Mouse (Mus musculus) myocyte (in vitro differentiated cells): ENCODE data around the gene Gigyf1. TPM values are rescaled to one million over a fixed set of nuclear protein-coding genes. Genes with fewer than 3 reads are reported as not detected.

Source experiments
- H3K27me3 ChIP-seq: one replicate; pipeline ENCODE4 v1.6.1; 2011; ENCODE audit not compliant: control insufficient read depth, insufficient read depth, insufficient read length
- H3K36me3 ChIP-seq: one replicate; pipeline ENCODE4 v1.6.1; 2011; ENCODE audit not compliant: control insufficient read depth, insufficient read depth
- H3K4me2 ChIP-seq: one replicate; pipeline ENCODE4 v1.6.1; 2011; ENCODE audit warnings: low read depth, control low read depth
- H3K4me3 ChIP-seq: one replicate; pipeline ENCODE4 v1.5.1; 2011; ENCODE audit warnings: mild to moderate bottlenecking, control low read depth, moderate library complexity
- H3K79me2 ChIP-seq: one replicate; pipeline ENCODE4 v1.6.1; 2011; ENCODE audit not compliant: control insufficient read depth, insufficient read depth
- H3ac ChIP-seq: one replicate; pipeline ENCODE4 v1.6.1; 2011; ENCODE audit not compliant: control insufficient read depth, insufficient read length
- CEBPB ChIP-seq: IDR thresholded peaks from 2 replicates; pipeline ENCODE4 v1.6.1; 2011; ENCODE audit warnings: mild to moderate bottlenecking, moderate library complexity; ENCODE audit not compliant: poor library complexity, insufficient read depth, severe bottlenecking
- E2F4 ChIP-seq: IDR thresholded peaks from one replicate; pipeline ENCODE4 v1.6.1; 2011; ENCODE audit warnings: mild to moderate bottlenecking, control low read depth, moderate library complexity; ENCODE audit not compliant: insufficient read depth
- MAX ChIP-seq: IDR thresholded peaks from one replicate; pipeline ENCODE4 v1.6.1; 2011; ENCODE audit warnings: low read depth, mild to moderate bottlenecking, control low read depth
- MYOD1 ChIP-seq, 3 experiments: IDR thresholded peaks; one replicate each; pipeline ENCODE4 v1.6.1; 2011; ENCODE audit warnings: control low read depth in 2 of 3, low read depth in 2 of 3, mild to moderate bottlenecking in 2 of 3, moderate library complexity in 1 of 3; ENCODE audit not compliant: insufficient read length in 2 of 3, control insufficient read depth in 1 of 3
- MYOG ChIP-seq, 3 experiments: IDR thresholded peaks; one replicate each; pipeline ENCODE4 v1.6.1; 2011; ENCODE audit warnings: control low read depth in 2 of 3, low read depth in 2 of 3, mild to moderate bottlenecking in 2 of 3; ENCODE audit not compliant: insufficient read length in 2 of 3, control insufficient read depth in 1 of 3, insufficient read depth in 1 of 3
- POLR2A ChIP-seq: IDR thresholded peaks from one replicate; pipeline ENCODE4 v1.6.1; 2011; ENCODE audit warnings: low read depth, mild to moderate bottlenecking, control low read depth, moderate library complexity; ENCODE audit not compliant: insufficient read length
- POLR2AphosphoS2 ChIP-seq: IDR thresholded peaks from one replicate; pipeline ENCODE4 v1.6.1; 2011; ENCODE audit warnings: low read depth, control low read depth; ENCODE audit not compliant: insufficient read length
- REST ChIP-seq: IDR thresholded peaks from one replicate; pipeline ENCODE4 v1.6.1; 2011; ENCODE audit warnings: mild to moderate bottlenecking, control low read depth, moderate library complexity; ENCODE audit not compliant: insufficient read depth, insufficient read length
- SRF ChIP-seq: IDR thresholded peaks from one replicate; pipeline ENCODE4 v1.6.1; 2011; ENCODE audit warnings: low read depth; ENCODE audit not compliant: control insufficient read depth, insufficient read length
- TCF12 ChIP-seq: IDR thresholded peaks from one replicate; pipeline ENCODE4 v1.6.1; 2011; ENCODE audit warnings: mild to moderate bottlenecking, control low read depth; ENCODE audit not compliant: poor library complexity, insufficient read depth, severe bottlenecking
- TCF3 ChIP-seq: IDR thresholded peaks from one replicate; pipeline ENCODE4 v1.6.1; 2011; ENCODE audit warnings: low read depth, control low read depth; ENCODE audit not compliant: insufficient read length
- USF1 ChIP-seq: IDR thresholded peaks from one replicate; pipeline ENCODE4 v1.6.1; 2011; ENCODE audit warnings: low read depth, mild to moderate bottlenecking, control low read depth, moderate library complexity
- polyA plus RNA-seq: library from polyadenylated mRNA; unstranded; fragments of >200 nt; fragmentation: generic; extraction: Trizol; gene quantifications from one replicate; pipeline ENCODE4 v1.2.1, GENCODE M21; 2012; ENCODE audit warnings: missing spikeins

Gigyf1 gene
- polyA plus RNA-seq, 1 experiment: 9.6 TPM

DNA sequence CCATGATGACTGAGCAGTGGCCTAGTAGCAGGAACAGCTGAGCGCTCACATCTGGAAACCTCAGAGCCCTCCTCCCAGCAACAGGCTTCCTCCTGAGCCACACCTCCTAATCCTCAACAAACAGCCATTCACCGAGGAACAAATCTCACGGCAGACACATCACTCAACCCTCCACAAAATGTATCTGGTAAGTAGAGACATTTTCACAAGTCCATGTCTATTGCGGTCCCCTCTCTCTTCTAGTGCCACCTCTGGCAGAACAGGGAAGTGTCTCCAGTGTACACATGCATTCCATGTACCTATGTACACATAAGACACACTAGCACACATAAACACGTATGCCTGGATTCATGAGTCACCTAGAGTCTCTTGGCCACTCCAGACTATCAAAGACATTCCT, 32.8 kb downstream of the Gigyf1 start:
- no peaks in the 10 kb centered on the region for H3K79me2 ChIP-seq
- H3K4me2 ChIP-seq: no peak overlapping the region
- no peak for TF ChIP-seq POLR2AphosphoS2
- no peak for TF ChIP-seq TCF12
- TF ChIP-seq SRF: no peak
- no peak for TF ChIP-seq MAX
- TF ChIP-seq POLR2A: no peak
- TF ChIP-seq E2F4: no peak
- no peak for TF ChIP-seq MYOG (IDR thresholded peaks at IDR 0.05; ENCODE audit: control insufficient read depth in 1 of 3, insufficient read depth in 1 of 3, insufficient read length in 2 of 3, low read depth in 2 of 3)
- TF ChIP-seq USF1: no peak
- TF ChIP-seq MYOD1 (IDR thresholded peaks at IDR 0.05; ENCODE audit: control insufficient read depth in 1 of 3, insufficient read length in 2 of 3, low read depth in 2 of 3): no peak
- no peak for TF ChIP-seq REST
- no peak for TF ChIP-seq CEBPB
- no peak for TF ChIP-seq TCF3
- no peaks in the 10 kb centered on the region for H3K36me3 ChIP-seq
- peaks cover 41% of the 10 kb centered on the region for H3K27me3 ChIP-seq
- H3K4me3 ChIP-seq: no peak overlapping the region
- H3ac ChIP-seq: no peak overlapping the region

DNA sequence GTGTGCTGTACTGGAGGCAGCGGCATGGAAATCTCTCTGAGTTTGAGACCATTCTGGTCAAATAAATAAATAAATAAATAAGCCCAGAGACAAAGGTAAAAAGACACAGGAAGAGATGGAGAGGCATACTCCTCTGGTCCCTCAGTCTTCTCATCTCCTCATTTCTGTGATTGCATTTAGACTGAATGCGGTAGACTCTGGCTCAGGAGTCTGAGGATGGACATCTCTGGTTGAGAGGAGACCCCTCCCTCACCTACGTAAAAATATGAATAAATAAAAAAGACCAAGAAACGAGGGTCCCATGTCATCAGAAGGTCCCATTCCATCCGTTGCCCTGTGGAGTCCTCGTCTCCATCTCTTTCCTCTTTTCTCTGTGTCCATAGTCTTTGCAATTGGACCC, 34.7 kb downstream of the Gigyf1 start:
- Histone ChIP-seq H3K4me3 (no peak overlapping the region), H3K27me3 (peaks cover 43% of the 10 kb centered on the region), H3K79me2 (no peaks in the 10 kb centered on the region), H3K36me3 (no peaks in the 10 kb centered on the region), H3K4me2 (no peak overlapping the region), H3ac (no peak overlapping the region)
- no peak for TF ChIP-seq POLR2A
- TF ChIP-seq POLR2AphosphoS2: no peak
- TF ChIP-seq TCF3: no peak
- no peak for TF ChIP-seq TCF12
- TF ChIP-seq REST: no peak
- no peak for TF ChIP-seq MYOG (IDR thresholded peaks at IDR 0.05; ENCODE audit: control insufficient read depth in 1 of 3, insufficient read depth in 1 of 3, insufficient read length in 2 of 3, low read depth in 2 of 3)

DNA sequence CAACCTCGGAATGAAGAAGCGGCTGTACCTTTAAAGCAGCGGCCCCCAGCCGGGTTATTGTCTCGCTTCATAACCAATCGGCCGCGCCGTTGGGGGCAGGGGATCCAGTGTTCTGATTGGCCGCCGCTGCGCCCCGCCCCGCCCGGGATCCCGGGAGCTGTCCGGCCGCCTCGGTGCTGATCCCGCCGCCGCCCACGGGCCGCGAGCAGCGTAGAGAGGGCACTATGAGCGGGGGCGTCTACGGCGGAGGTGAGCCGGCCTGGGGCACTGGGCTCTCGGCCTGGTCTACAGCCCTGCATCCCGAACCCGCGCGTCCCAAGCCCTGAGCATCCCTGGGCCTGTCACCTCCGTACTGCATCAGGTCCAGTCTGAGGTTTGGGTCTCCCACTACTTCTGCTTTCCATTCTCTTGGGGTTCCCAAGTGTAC, 35.1 kb downstream of the Gigyf1 start, which contains the start of gene Actl6b:
Gene Actl6b (plus strand): TSS at position 107 of the 427 bp plus-strand sequence.
- H3K4me2 ChIP-seq: no peak within 1 kb of the TSS
- no peak within 1 kb of the TSS for H3K4me3 ChIP-seq
- H3K27me3 ChIP-seq: peaks cover 43% of the 10 kb centered on the region
- TF ChIP-seq POLR2A (no peak), REST (peak; percentile 77)
- H3K79me2 ChIP-seq: no peaks in the 10 kb centered on the region
- no peak within 1 kb of the TSS for H3ac ChIP-seq
- H3K36me3 ChIP-seq: no peaks in the 10 kb centered on the region

DNA sequence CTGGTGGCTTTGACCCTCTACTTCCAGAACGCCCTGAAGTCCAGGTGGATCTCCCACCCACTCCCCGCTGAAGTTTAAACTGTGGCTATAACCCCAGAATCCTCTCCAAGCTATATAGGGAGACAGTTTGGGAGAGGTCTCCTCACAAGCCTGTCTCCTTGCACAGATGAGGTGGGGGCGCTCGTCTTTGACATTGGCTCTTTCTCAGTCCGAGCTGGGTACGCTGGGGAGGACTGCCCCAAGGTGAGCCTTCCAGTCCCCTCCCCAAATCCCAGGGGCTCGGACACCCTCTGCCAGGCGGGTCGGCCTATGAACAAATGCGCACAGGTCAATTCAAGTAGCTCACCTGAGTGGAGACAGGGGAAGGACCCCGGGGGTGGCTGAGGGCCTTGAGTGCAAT, 35.5 kb downstream of the Gigyf1 start:
- Histone ChIP-seq H3K36me3 (no peaks in the 10 kb centered on the region), H3K27me3 (peaks cover 39% of the 10 kb centered on the region), H3ac (no peak overlapping the region), H3K4me2 (no peak overlapping the region), H3K79me2 (no peaks in the 10 kb centered on the region), H3K4me3 (no peak overlapping the region)
- no peak for TF ChIP-seq POLR2AphosphoS2
- no peak for TF ChIP-seq MYOG (IDR thresholded peaks at IDR 0.05; ENCODE audit: control insufficient read depth in 1 of 3, insufficient read depth in 1 of 3, insufficient read length in 2 of 3, low read depth in 2 of 3)
- no peak for TF ChIP-seq POLR2A
- TF ChIP-seq MAX: no peak
- TF ChIP-seq USF1: no peak
- TF ChIP-seq TCF3: no peak

DNA sequence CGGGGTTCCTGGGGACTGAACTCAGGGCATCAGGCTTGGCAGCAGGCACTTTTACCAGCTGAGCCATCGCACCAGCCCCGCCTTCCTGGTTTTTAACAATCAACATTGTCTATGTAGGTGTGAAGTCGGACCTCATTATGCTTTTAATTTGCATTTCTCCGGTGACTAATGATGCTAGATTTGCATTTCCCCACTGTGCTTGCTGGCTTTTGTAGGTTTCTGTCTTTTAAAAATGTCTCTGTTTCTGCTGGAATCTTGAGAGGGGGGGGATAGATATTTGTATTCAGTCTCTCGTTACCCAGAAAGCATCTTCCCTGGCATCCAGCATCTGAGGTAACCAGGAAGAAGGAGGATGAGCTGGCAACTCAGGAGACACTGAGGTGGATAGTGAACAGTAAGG, 43.2 kb downstream of the Gigyf1 start:
- Histone ChIP-seq H3K36me3 (no peaks in the 10 kb centered on the region), H3ac (no peak overlapping the region), H3K4me3 (no peak overlapping the region), H3K4me2 (no peak overlapping the region), H3K79me2 (no peaks in the 10 kb centered on the region), H3K27me3 (peaks cover 33% of the 10 kb centered on the region)
- TF ChIP-seq REST: no peak
- no peak for TF ChIP-seq SRF
- no peak for TF ChIP-seq MYOG (IDR thresholded peaks at IDR 0.05; ENCODE audit: control insufficient read depth in 1 of 3, insufficient read depth in 1 of 3, insufficient read length in 2 of 3, low read depth in 2 of 3)

DNA sequence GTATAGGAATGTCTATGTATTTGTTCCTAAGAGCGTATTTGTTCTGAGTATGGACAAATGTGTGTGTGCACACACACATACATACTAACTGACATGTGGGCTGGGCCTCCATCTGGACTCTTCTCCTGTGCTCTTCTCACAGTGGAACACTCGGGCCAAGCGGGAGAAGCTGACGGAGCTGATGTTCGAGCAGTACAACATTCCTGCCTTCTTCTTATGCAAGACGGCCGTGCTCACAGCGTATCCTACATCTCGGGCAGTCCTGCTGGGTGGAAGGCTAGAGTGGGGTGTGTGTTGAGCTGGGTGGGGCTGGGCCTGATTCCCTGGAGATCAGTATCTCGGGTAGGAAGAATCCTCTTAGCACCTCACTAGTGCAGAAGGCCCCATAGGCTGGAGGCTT, 44.6 kb downstream of the Gigyf1 start:
- TF ChIP-seq MYOG (IDR thresholded peaks at IDR 0.05; ENCODE audit: control insufficient read depth in 1 of 3, insufficient read depth in 1 of 3, insufficient read length in 2 of 3, low read depth in 2 of 3): no peak
- TF ChIP-seq TCF12: no peak
- no peak for TF ChIP-seq CEBPB
- Histone ChIP-seq H3K4me2 (no peak overlapping the region), H3K4me3 (no peak overlapping the region), H3K27me3 (peaks cover 37% of the 10 kb centered on the region), H3ac (no peak overlapping the region), H3K36me3 (no peaks in the 10 kb centered on the region), H3K79me2 (no peaks in the 10 kb centered on the region)
